ENCODE assay signal across 8 mouse cellular contexts in the genomic region with DNA sequence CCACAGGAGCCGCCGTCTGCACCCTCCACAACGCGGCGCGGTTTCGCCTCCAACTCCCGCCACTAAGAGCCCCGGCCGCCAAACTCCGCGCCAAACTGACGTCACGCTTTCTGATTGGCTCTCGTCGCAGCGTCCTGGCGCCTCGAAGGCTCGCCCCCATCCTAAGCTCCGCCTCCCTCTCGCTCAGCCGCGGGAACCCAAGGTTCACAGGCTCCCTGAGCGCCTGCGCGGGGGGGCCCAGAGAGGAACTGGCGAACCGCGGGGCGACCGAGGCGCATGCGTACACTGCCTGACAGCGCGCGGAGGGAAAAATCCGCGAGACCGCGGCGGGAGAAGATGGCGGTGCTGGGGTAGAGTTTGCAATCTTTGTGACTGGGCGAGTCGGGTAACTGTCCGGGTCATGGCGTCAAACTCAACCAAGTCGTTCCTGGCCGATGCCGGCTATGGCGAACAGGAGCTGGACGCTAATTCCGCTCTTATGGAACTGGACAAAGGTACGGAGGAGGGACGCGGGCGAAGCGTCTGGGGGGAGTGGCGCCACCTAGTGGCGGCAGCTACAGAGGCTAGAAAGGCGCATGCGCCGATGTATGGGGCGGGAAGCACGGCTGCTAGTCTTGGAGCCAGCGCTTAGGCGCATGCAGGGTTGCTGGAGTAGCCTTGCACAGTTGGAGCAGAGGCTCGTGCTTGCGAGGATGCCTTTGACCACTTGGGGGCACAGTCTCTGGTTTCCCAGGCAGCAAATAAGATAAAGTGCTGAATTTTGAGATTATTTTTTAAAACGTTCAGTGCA. TPM values are rescaled to one million over a fixed set of nuclear protein-coding genes. Genes with fewer than 3 reads are reported as not detected.
A peak's percentile ranks its signal among the peaks of the same experiment; 100 is the strongest.
DNase-seq lines count a peak whose midpoint lies in the region; ATAC-seq and TF ChIP-seq lines count a peak whose summit lies in the region.

A gene (minus strand): TSS at position 87 of the 790 bp plus-strand sequence.
A gene (plus strand): TSS at position 179 of the 790 bp plus-strand sequence.

- peak within 1 kb of the TSS; percentile 98 for H3K4me2 ChIP-seq in CH12.LX (ENCODE audit: insufficient read depth, low read depth, poor library complexity, severe bottlenecking)
- peak within 1 kb of the TSS; percentile 61 for H3K4me2 ChIP-seq in forebrain, embryonic 11.5 days (ENCODE audit: low read depth, low read length, severe bottlenecking)
- H3K4me2 ChIP-seq in heart, embryonic 16.5 days (ENCODE audit: low read depth, low read length): peak within 1 kb of the TSS; percentile 89
- peak within 1 kb of the TSS; percentile 83 for H3K4me2 ChIP-seq in liver, embryonic 15.5 days
- H3K4me2 ChIP-seq in neural tube, embryonic 12.5 days (replicated peaks): peak within 1 kb of the TSS; percentile 76

- no peaks in the 10 kb centered on the region for H3K27me3 ChIP-seq in CH12.LX (replicated peaks)
- H3K27me3 ChIP-seq in forebrain, embryonic 11.5 days (ENCODE audit: control insufficient read depth, insufficient read depth, low read length): no peaks in the 10 kb centered on the region
- no peaks in the 10 kb centered on the region for H3K27me3 ChIP-seq in heart, embryonic 16.5 days (ENCODE audit: control insufficient read depth, insufficient read depth, low read length)
- H3K27me3 ChIP-seq in liver, embryonic 15.5 days: no peaks in the 10 kb centered on the region
- H3K27me3 ChIP-seq in neural tube, embryonic 12.5 days (replicated peaks): no peaks in the 10 kb centered on the region

- TF ChIP-seq POLR2A in CH12.LX (IDR thresholded peaks at IDR 0.05; ENCODE audit: low read depth, low read length): peak; percentile 92

- H3K27ac ChIP-seq in CH12.LX (ENCODE audit: insufficient read depth, low read depth): peak within 1 kb of the TSS; percentile 84
- peak within 1 kb of the TSS; percentile 88 for H3K27ac ChIP-seq in forebrain, embryonic 11.5 days (ENCODE audit: low read depth, low read length)
- H3K27ac ChIP-seq in heart, embryonic 16.5 days (ENCODE audit: low read length): peak within 1 kb of the TSS; percentile 97
- peak within 1 kb of the TSS; percentile 89 for H3K27ac ChIP-seq in liver, embryonic 15.5 days (replicated peaks)
- peak within 1 kb of the TSS; percentile 79 for H3K27ac ChIP-seq in neural tube, embryonic 12.5 days

- H3K36me3 ChIP-seq in CH12.LX (replicated peaks in 1 of 2; ENCODE audit: control insufficient read depth in 1 of 2, insufficient read depth in 1 of 2, low read length in 1 of 2): peaks cover 8 to 38% of the 10 kb centered on the region in 2 experiments
- H3K36me3 ChIP-seq in forebrain, embryonic 11.5 days (ENCODE audit: control insufficient read depth, insufficient read depth, low read length): no peaks in the 10 kb centered on the region; the same call in 1 of the 2 replicates
- H3K36me3 ChIP-seq in heart, embryonic 16.5 days (ENCODE audit: control insufficient read depth, insufficient read depth): peaks cover 6% of the 10 kb centered on the region; the same call in 1 of the 2 replicates
- peaks cover 24% of the 10 kb centered on the region for H3K36me3 ChIP-seq in liver, embryonic 15.5 days (replicated peaks)
- H3K36me3 ChIP-seq in neural tube, embryonic 12.5 days: peaks cover 5% of the 10 kb centered on the region; the same call in 1 of the 2 replicates

- H3K79me2 ChIP-seq in CH12.LX (replicated peaks; ENCODE audit: control insufficient read depth, extremely low read depth, insufficient read depth, poor library complexity, severe bottlenecking): peaks cover 79% of the 10 kb centered on the region

- TF ChIP-seq CTCF in CH12.LX (conservative IDR thresholded peaks at IDR 0.05 in 1 of 2, IDR thresholded peaks at IDR 0.05 in 1 of 2; ENCODE audit: low read depth in 2 of 2, low read length in 2 of 2): peak; percentile 72 to 87

- no peak for TF ChIP-seq EP300 in CH12.LX (IDR thresholded peaks at IDR 0.05; ENCODE audit: low read length)

- peaks cover 9 to 41% of the 10 kb centered on the region in 2 experiments for H3K4me1 ChIP-seq in CH12.LX (ENCODE audit: control insufficient read depth in 1 of 2, insufficient read depth in 2 of 2)
- H3K4me1 ChIP-seq in forebrain, embryonic 11.5 days (replicated peaks; ENCODE audit: control insufficient read depth, insufficient read depth, low read length): peaks cover 2% of the 10 kb centered on the region; the same call in 1 of the 2 replicates
- peaks cover 25% of the 10 kb centered on the region for H3K4me1 ChIP-seq in heart, embryonic 16.5 days (ENCODE audit: control insufficient read depth, insufficient read depth, low read length)
- peaks cover 37% of the 10 kb centered on the region for H3K4me1 ChIP-seq in liver, embryonic 15.5 days (replicated peaks)
- H3K4me1 ChIP-seq in neural tube, embryonic 12.5 days: peaks cover 23% of the 10 kb centered on the region

- peak within 1 kb of the TSS; percentile 89 to 96 (median 90) for H3K4me3 ChIP-seq in CH12.LX (replicated peaks in 1 of 3; ENCODE audit: low read depth in 2 of 3, low read length in 2 of 3, poor library complexity in 1 of 3)
- peak within 1 kb of the TSS; percentile 90 for H3K4me3 ChIP-seq in forebrain, embryonic 11.5 days (ENCODE audit: low read depth, low read length)
- peak within 1 kb of the TSS; percentile 94 for H3K4me3 ChIP-seq in heart, embryonic 16.5 days (ENCODE audit: low read length)
- H3K4me3 ChIP-seq in liver, embryonic 15.5 days (replicated peaks): peak within 1 kb of the TSS; percentile 76
- H3K4me3 ChIP-seq in neural tube, embryonic 12.5 days: peak within 1 kb of the TSS; percentile 86

- H3K9ac ChIP-seq in CH12.LX (ENCODE audit: insufficient read depth, low read depth): peak within 1 kb of the TSS; percentile 92
- peak within 1 kb of the TSS; percentile 82 for H3K9ac ChIP-seq in forebrain, embryonic 11.5 days (ENCODE audit: low read length)
- peak within 1 kb of the TSS; percentile 88 for H3K9ac ChIP-seq in heart, embryonic 16.5 days (ENCODE audit: low read length)
- peak within 1 kb of the TSS; percentile 80 for H3K9ac ChIP-seq in liver, embryonic 15.5 days
- H3K9ac ChIP-seq in neural tube, embryonic 12.5 days: peak within 1 kb of the TSS; percentile 64

- dilution Hi-C loops in CH12.LX (cut with MboI; ENCODE audit: extremely low pct_ligation_motif_present, extremely low pct_unique_long_range_greater_than_20kb, low sequenced_read_pairs): no loop called here

- WGBS in forebrain, embryonic 11.5 days: under 1% methylated on average over 70 of the region's 70 CpGs
- WGBS in heart, embryonic 16.5 days: under 1% methylated on average over 70 of the region's 70 CpGs
- under 1% methylated on average over 70 of the region's 70 CpGs for WGBS in liver, embryonic 15.5 days (ENCODE audit: insufficient replicate concordance)
- under 1% methylated on average over 70 of the region's 70 CpGs for WGBS in neural tube, embryonic 12.5 days

- peak; percentile 99 for DNase-seq in CH12.LX (ENCODE audit: extremely low read depth)
- DNase-seq in c-Kit-positive CD71-positive TER-119-negative erythroid progenitor cells, embryonic 14.5 days (ENCODE audit: low read depth): peak; percentile 100
- DNase-seq in forebrain, embryonic 11.5 days (ENCODE audit: low spot score): peak; percentile 100
- DNase-seq in kidney, postnatal 36 days: peak; percentile 99 to 100
- peak; percentile 96 for DNase-seq in telencephalon, adult 2 months (ENCODE audit: low read depth, low spot score)

- peak; percentile 35 for TF ChIP-seq RAD21 in CH12.LX (IDR thresholded peaks at IDR 0.05; ENCODE audit: low read depth, low read length)

- peaks cover 12% of the 10 kb centered on the region for H3K9me3 ChIP-seq in CH12.LX (replicated peaks; ENCODE audit: low read length)
- peaks cover 3% of the 10 kb centered on the region; the same call in 1 of the 2 replicates for H3K9me3 ChIP-seq in forebrain, embryonic 11.5 days (ENCODE audit: control insufficient read depth, low read length)
- peaks cover 2% of the 10 kb centered on the region; the same call in 1 of the 2 replicates for H3K9me3 ChIP-seq in heart, embryonic 16.5 days (replicated peaks; ENCODE audit: control insufficient read depth, low read length)
- no peaks in the 10 kb centered on the region for H3K9me3 ChIP-seq in liver, embryonic 15.5 days (replicated peaks)
- no peaks in the 10 kb centered on the region for H3K9me3 ChIP-seq in neural tube, embryonic 12.5 days

- peak; percentile 98 for ATAC-seq in forebrain, embryonic 11.5 days (replicated peaks; ENCODE audit: low FRiP score)
- peak; percentile 98 for ATAC-seq in heart, embryonic 16.5 days (replicated peaks; ENCODE audit: extremely low read depth, insufficient read depth, low FRiP score)
- ATAC-seq in liver, embryonic 15.5 days (ENCODE audit: insufficient read depth): peak; percentile 96
- peak; percentile 99 for ATAC-seq in neural tube, embryonic 12.5 days (ENCODE audit: low FRiP score, low read depth)

- in situ Hi-C loops in CH12.LX (cut with MboI; ENCODE audit: low pct_ligation_motif_present, low pct_unique_long_range_greater_than_20kb, low sequenced_read_pairs): loop anchor here (5.0 kb wide), 1 partner anchor 237 kb away; no protein-coding TSS in a partner anchor

TF ChIP-seq in CH12.LX, 34 proteins besides CTCF, POLR2A, EP300 and RAD21 (continues in another document):
- TF ChIP-seq MAX (IDR thresholded peaks at IDR 0.05; ENCODE audit: low read length): peak; percentile 89; the same call in 1 of the 2 replicates
- TF ChIP-seq TCF12 (IDR thresholded peaks at IDR 0.05; ENCODE audit: low read depth, low read length): peak; percentile 84
- peak; percentile 96 for TF ChIP-seq MYC (IDR thresholded peaks at IDR 0.05; ENCODE audit: low read depth, low read length)
- no peak; the same call in 1 of the 2 replicates for TF ChIP-seq CHD1 (IDR thresholded peaks at IDR 0.05; ENCODE audit: low read depth, low read length)
- TF ChIP-seq ZC3H11A (IDR thresholded peaks at IDR 0.05; ENCODE audit: low read depth, low read length): no peak

RNA-seq across cellular contexts. Expression of the first gene that starts in this region (rescaled TPM):
- total RNA-seq in CH12.LX (2012; rRNA removed) (31.8 and 35.0 TPM in 2 replicates), CH12.LX (2014; rRNA removed) (37.7 and 37.9 TPM in 2 replicates)
- 55.8 and 65.2 TPM in 2 replicates for polyA plus RNA-seq in CH12.LX (2012; ENCODE audit: insufficient read length, low read depth)
- polyA plus RNA-seq in forebrain, embryonic 11.5 days (2014; fragmentation: Nextera tagmentation; extraction: Ambion mirVana): 87.9 and 93.7 TPM in 2 replicates
- 23.9 and 26.9 TPM in 2 replicates for polyA plus RNA-seq in heart, embryonic 16.5 days (2015; fragmentation: Nextera tagmentation; extraction: Ambion mirVana)
- polyA plus RNA-seq in liver, embryonic 15.5 days (2015; fragmentation: Nextera tagmentation; extraction: Ambion mirVana): 27.7 and 29.5 TPM in 2 replicates
- polyA plus RNA-seq in neural tube, embryonic 12.5 days (2016; fragmentation: Nextera tagmentation; extraction: Ambion mirVana): 34.0 and 34.1 TPM in 2 replicates

RNA-seq across cellular contexts. Expression of the second gene that starts in this region (rescaled TPM):
- 30.4 and 33.7 TPM in 2 replicates for total RNA-seq in CH12.LX (2012; rRNA removed)
- 46.7 and 50.5 TPM in 2 replicates for total RNA-seq in CH12.LX (2014; rRNA removed)
- polyA plus RNA-seq in CH12.LX (2012; ENCODE audit: insufficient read length, low read depth): 58.8 and 60.4 TPM in 2 replicates
- 78.2 and 83.7 TPM in 2 replicates for polyA plus RNA-seq in forebrain, embryonic 11.5 days (2014; fragmentation: Nextera tagmentation; extraction: Ambion mirVana)
- 34.1 and 35.4 TPM in 2 replicates for polyA plus RNA-seq in heart, embryonic 16.5 days (2015; fragmentation: Nextera tagmentation; extraction: Ambion mirVana)
- 18.4 and 19.4 TPM in 2 replicates for polyA plus RNA-seq in liver, embryonic 15.5 days (2015; fragmentation: Nextera tagmentation; extraction: Ambion mirVana)
- 58.0 and 62.9 TPM in 2 replicates for polyA plus RNA-seq in neural tube, embryonic 12.5 days (2016; fragmentation: Nextera tagmentation; extraction: Ambion mirVana)

Comparison
In these comparisons a context has a peak if more than half of its experiments do, and no peak if none do; other contexts are left out.
1. Peak in every context shown above with its lines: DNase-seq, ATAC-seq, H3K4me3 ChIP-seq and H3K27ac ChIP-seq.